Mouse (Mus musculus) midbrain, embryonic 14.5 days (tissue): ENCODE results near the gene Clec16a. TPM values are rescaled to one million over a fixed set of nuclear protein-coding genes. Genes with fewer than 3 reads are reported as not detected.

Experiments
- ATAC-seq: fragments of 200-750 bp; cut with Nextera tagmentation; 2 replicates; pipeline ENCODE4 v1.8.0; 2017; ENCODE audit warnings: moderate number of reproducible peaks, moderate library complexity; ENCODE audit not compliant: low FRiP score, low TSS enrichment
- DNase-seq: peaks from one replicate; pipeline ENCODE4 v3.0.0-alpha.2; 2015
- H3K27ac ChIP-seq: fragments of 300-500 bp; sonication (generic); replicated peaks from 2 replicates; pipeline ENCODE4 v1.5.1; 2014; ENCODE audit warnings: mild to moderate bottlenecking, low read depth, low read length, moderate library complexity
- H3K27me3 ChIP-seq: fragments of 300-500 bp; sonication (generic); 2 replicates; pipeline ENCODE4 v1.6.1; 2014; ENCODE audit warnings: low read length, control low read depth, mixed read lengths; ENCODE audit not compliant: control insufficient read depth, insufficient read depth
- H3K36me3 ChIP-seq: fragments of 300-500 bp; sonication (generic); 2 replicates; pipeline ENCODE4 v1.6.1; 2014; ENCODE audit warnings: low read length, control low read depth; ENCODE audit not compliant: control insufficient read depth, insufficient read depth
- H3K4me1 ChIP-seq: fragments of 300-500 bp; sonication (generic); 2 replicates; pipeline ENCODE4 v1.6.1; 2014; ENCODE audit warnings: mild to moderate bottlenecking, antibody characterized with exemption, low read length, control low read depth; ENCODE audit not compliant: control insufficient read depth, insufficient read depth
- H3K4me2 ChIP-seq: fragments of 300-500 bp; sonication (generic); 2 replicates; pipeline ENCODE4 v1.6.1; 2014; ENCODE audit warnings: mild to moderate bottlenecking, low read length, moderate library complexity
- H3K4me3 ChIP-seq: fragments of 300-500 bp; sonication (generic); replicated peaks from 2 replicates; pipeline ENCODE4 v1.5.1; 2014; ENCODE audit warnings: low read depth, low read length
- H3K9ac ChIP-seq: fragments of 300-500 bp; sonication (generic); replicated peaks from 2 replicates; pipeline ENCODE4 v1.6.1; 2014; ENCODE audit warnings: mild to moderate bottlenecking, low read length, moderate library complexity
- H3K9me3 ChIP-seq: fragments of 300-500 bp; sonication (generic); 2 replicates; pipeline ENCODE4 v1.6.1; 2016; ENCODE audit warnings: low read length, control low read depth, mixed read lengths; ENCODE audit not compliant: control insufficient read depth
- WGBS: fragments of 180-500 bp; shearing (Covaris S2); extraction: QIAGEN DNeasy Blood & Tissue Kit; methylation state at CpG from one replicate; pipeline ENCODE4 v1.1.7; 2014; 5-methylcytosine and 5-hydroxymethylcytosine counted together
- polyA plus RNA-seq: library from polyadenylated mRNA; unstranded; fragments of >200 nt; fragmentation: Nextera tagmentation; extraction: Ambion mirVana; gene quantifications from 2 replicates; pipeline ENCODE4 v1.2.1, GENCODE M21; 2014

Clec16a gene
- polyA plus RNA-seq, 1 experiment from 2014 or later: 78.4 TPM

GRCm38 (mm10) chr16:10542266-10542665 lies 2.9 kb upstream of the Clec16a start:
- peak; percentile 53 for DNase-seq
- WGBS: 2% methylated on average over 22 of the region's 22 CpGs
- no peaks in the 10 kb centered on the region for H3K27me3 ChIP-seq
- peak overlapping the region; percentile 90 for H3K9ac ChIP-seq
- peak overlapping the region; percentile 79 for H3K27ac ChIP-seq
- H3K36me3 ChIP-seq: 0 out of 2 replicates have a peak, but pooled peaks cover 4% of the 10 kb centered on the region
- peaks cover 54% of the 10 kb centered on the region for H3K4me1 ChIP-seq
- no peaks in the 10 kb centered on the region for H3K9me3 ChIP-seq
- ATAC-seq: peak; percentile 3; the same call in 1 of the 2 replicates
- H3K4me2 ChIP-seq: peak overlapping the region; percentile 95
- H3K4me3 ChIP-seq: peak overlapping the region; percentile 78

GRCm38 (mm10) chr16:10542698-10543365 lies 2.3 kb upstream of the Clec16a start, which contains the start of gene Dexi:
Dexi (minus strand) TSS chr16:10543054.
- peak within 1 kb of the TSS; percentile 90 for H3K9ac ChIP-seq
- ATAC-seq (peak; percentile 93), DNase-seq (peak; percentile 98)
- under 1% methylated on average over 61 of the region's 61 CpGs for WGBS
- H3K4me2 ChIP-seq: peak within 1 kb of the TSS; percentile 95
- H3K27me3 ChIP-seq: no peaks in the 10 kb centered on the region
- peak within 1 kb of the TSS; percentile 78 for H3K4me3 ChIP-seq
- H3K9me3 ChIP-seq: no peaks in the 10 kb centered on the region
- H3K36me3 ChIP-seq: no peaks in the 10 kb centered on the region
- H3K4me1 ChIP-seq: peaks cover 54% of the 10 kb centered on the region
- peak within 1 kb of the TSS; percentile 79 for H3K27ac ChIP-seq

DNA sequence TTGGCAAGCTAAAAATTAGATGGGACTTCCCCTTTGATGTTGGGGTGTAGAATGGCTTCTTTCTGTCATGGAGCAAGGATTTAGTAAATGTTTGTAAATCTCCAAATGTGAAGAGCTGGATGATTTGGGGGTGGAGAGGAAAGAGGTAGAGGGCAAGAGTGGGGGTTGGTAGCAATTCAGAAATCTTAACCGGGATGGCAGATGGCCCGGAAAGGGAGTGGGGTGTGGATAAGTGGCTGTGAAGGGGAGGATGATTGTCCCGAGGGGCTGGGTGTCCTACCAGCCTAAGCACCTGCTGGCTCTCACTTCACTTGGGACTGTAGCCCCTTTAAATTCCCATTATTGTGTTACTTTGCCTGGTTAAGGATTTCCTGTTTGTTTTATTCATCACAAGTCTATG lies 1.7 kb downstream of the Clec16a start:
- no peak overlapping the region for H3K9ac ChIP-seq
- H3K4me2 ChIP-seq: peak overlapping the region; percentile 61; the same call in 1 of the 2 replicates
- no peak overlapping the region for H3K4me3 ChIP-seq
- H3K9me3 ChIP-seq: no peaks in the 10 kb centered on the region
- ATAC-seq (no peak), DNase-seq (no peak)
- WGBS: 62% methylated on average over 3 of the region's 3 CpGs
- H3K4me1 ChIP-seq: peaks cover 18% of the 10 kb centered on the region
- no peaks in the 10 kb centered on the region for H3K27me3 ChIP-seq
- H3K27ac ChIP-seq: no peak overlapping the region
- H3K36me3 ChIP-seq: no peaks in the 10 kb centered on the region

- Histone ChIP-seq H3K9me3 (no peaks in the 10 kb centered on the region), H3K36me3 (no peaks in the 10 kb centered on the region), H3K4me2 (no peak overlapping the region), H3K4me1 (peaks cover 14% of the 10 kb centered on the region), H3K27ac (no peak overlapping the region), H3K27me3 (no peaks in the 10 kb centered on the region), H3K4me3 (no peak overlapping the region), H3K9ac (no peak overlapping the region)
- DNase-seq: no peak
- WGBS: 68% methylated on average over 3 of the region's 3 CpGs
- ATAC-seq: no peak
These were observed 3.8 kb downstream of the Clec16a start for GRCm38 (mm10) chr16:10548938-10549337.

DNA sequence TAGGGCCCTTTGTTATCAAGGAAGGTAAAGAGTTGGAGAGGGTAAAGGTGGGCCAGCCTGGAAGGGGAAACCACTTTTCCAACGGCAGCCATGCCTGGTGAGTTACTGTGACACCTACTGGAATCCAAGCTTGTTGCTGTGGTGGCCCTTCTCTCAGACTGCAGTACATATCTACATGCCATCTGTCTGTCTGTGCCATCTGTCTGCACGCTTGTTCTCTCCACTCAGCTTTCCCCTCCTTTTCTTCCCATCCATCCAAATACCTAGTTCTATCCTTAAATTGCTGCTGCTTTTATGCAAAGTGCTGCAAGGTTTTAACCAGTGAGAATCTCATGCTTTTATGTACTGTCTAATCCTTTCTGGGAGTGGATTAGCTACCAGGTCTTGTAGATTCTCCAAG lies 4.5 kb downstream of the Clec16a start:
- no peaks in the 10 kb centered on the region for H3K36me3 ChIP-seq
- DNase-seq (no peak), ATAC-seq (no peak)
- H3K9ac ChIP-seq: no peak overlapping the region
- H3K27me3 ChIP-seq: no peaks in the 10 kb centered on the region
- 98% methylated on average over 2 of the region's 2 CpGs for WGBS
- no peak overlapping the region for H3K27ac ChIP-seq
- no peak overlapping the region for H3K4me3 ChIP-seq
- no peak overlapping the region for H3K4me2 ChIP-seq
- H3K4me1 ChIP-seq: peaks cover 14% of the 10 kb centered on the region
- no peaks in the 10 kb centered on the region for H3K9me3 ChIP-seq

DNA sequence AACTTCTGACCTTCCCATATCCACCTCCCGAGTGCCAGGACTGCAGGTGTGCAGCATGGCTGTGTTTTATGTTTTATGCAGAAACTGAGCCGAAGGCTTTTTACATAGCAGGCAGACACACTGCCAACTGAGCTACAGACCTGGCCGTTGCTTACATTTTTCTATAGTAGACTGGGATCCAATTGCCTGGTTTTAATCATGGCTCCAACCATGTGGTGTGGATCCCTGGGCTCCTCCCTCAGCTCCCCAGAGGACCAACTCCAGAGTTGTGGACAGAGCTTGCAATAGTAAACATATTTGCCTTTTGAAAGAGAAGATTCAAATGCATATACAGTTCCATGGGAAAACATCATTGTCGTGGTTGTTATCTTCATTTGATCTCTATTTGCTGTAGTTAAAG lies 6.5 kb downstream of the Clec16a start:
- DNase-seq: no peak
- no peak overlapping the region for H3K27ac ChIP-seq
- no peaks in the 10 kb centered on the region for H3K27me3 ChIP-seq
- no peak overlapping the region for H3K4me3 ChIP-seq
- H3K4me1 ChIP-seq: peaks cover 5% of the 10 kb centered on the region
- H3K4me2 ChIP-seq: no peak overlapping the region
- H3K9me3 ChIP-seq: no peaks in the 10 kb centered on the region
- no peak for ATAC-seq
- no peaks in the 10 kb centered on the region for H3K36me3 ChIP-seq
- 91% methylated on average over 4 of the region's 4 CpGs for WGBS
- no peak overlapping the region for H3K9ac ChIP-seq

DNA sequence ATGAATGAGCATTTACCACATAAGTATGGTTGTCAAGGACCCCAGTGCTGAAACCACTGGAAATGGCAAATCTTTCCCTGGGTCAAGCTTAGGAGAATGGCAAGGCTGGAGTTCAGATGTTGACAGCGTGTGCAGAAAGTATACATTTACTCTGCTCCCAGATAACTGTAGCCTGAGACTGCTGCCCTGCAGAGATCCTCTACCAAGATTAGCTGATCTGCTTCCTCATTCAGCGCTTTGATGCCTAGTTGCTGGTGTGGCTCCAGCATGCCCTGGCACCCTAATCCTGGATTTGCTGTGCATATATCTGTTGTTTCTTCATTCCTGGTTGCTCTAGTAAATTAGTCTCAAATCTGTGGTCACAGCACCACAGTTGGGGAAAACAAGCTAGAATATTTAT lies 8.7 kb downstream of the Clec16a start:
- WGBS: 96% methylated on average over 2 of the region's 2 CpGs
- no peak overlapping the region for H3K9ac ChIP-seq
- ATAC-seq: no peak

GRCm38 (mm10) chr16:10559991-10560390 lies 14.9 kb downstream of the Clec16a start:
- no peaks in the 10 kb centered on the region for H3K4me1 ChIP-seq
- WGBS: 93% methylated on average over 8 of the region's 8 CpGs
- peaks cover 26% of the 10 kb centered on the region for H3K36me3 ChIP-seq
- H3K27ac ChIP-seq: no peak overlapping the region
- H3K9me3 ChIP-seq: no peaks in the 10 kb centered on the region
- no peak overlapping the region for H3K9ac ChIP-seq
- H3K4me3 ChIP-seq: no peak overlapping the region
- DNase-seq (no peak), ATAC-seq (no peak)
- no peak overlapping the region for H3K4me2 ChIP-seq
- no peaks in the 10 kb centered on the region for H3K27me3 ChIP-seq

More for the DNA sequence above, 8.7 kb downstream of the Clec16a start:
- Histone ChIP-seq H3K4me2 (no peak overlapping the region), H3K9me3 (no peaks in the 10 kb centered on the region), H3K4me3 (no peak overlapping the region), H3K27ac (no peak overlapping the region), H3K36me3 (no peaks in the 10 kb centered on the region), H3K27me3 (no peaks in the 10 kb centered on the region), H3K4me1 (no peaks in the 10 kb centered on the region)
- DNase-seq: no peak

DNA sequence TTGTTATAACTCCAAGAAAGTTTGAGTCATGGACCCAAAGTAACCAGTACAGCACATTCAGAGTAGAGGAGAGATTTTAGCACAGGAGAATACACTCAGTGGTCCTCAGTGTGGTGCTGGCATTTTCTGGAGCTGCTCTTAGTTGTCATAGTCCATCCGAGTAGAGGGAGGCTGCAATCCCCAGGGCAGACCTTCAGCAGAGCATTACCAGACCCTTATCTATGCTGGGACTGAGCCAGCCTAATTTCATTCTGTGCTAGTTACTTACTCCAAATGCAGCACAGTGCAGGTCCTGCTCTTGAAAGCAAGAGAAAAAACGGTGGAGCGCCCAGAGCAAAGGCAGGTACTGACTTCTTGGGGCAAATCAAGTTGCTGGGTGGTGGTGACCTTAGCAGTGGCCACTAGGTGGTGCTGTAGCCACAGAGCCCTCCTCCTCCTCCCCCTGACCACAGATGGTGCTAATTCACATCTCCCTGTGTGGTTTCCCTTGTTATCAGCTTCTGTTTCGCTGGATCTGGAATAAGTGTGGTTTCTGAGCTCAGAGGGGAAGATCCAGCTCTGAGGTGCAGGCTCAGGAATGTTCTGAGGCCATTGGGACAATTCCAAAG lies 20.2 kb downstream of the Clec16a start:
- Histone ChIP-seq H3K4me1 (no peaks in the 10 kb centered on the region), H3K27me3 (no peaks in the 10 kb centered on the region), H3K4me2 (no peak overlapping the region), H3K27ac (no peak overlapping the region), H3K9ac (no peak overlapping the region), H3K9me3 (no peaks in the 10 kb centered on the region), H3K4me3 (no peak overlapping the region), H3K36me3 (peaks cover 58% of the 10 kb centered on the region)
- WGBS: 37% methylated on average over 4 of the region's 4 CpGs
- DNase-seq: peak; percentile 82
- peak; percentile 69; the same call in 1 of the 2 replicates for ATAC-seq
